Mouse (Mus musculus) thymus, adult 2 months (tissue): Measurements from ENCODE around the gene Sdk2. TPM values are rescaled to one million over a fixed set of nuclear protein-coding genes. Genes with fewer than 3 reads are reported as not detected.

Source experiments
- DNase-seq: peaks from one replicate; pipeline ENCODE4 v3.0.0; 2021
- H3K27ac ChIP-seq: fragments of 200-500 bp; 2 replicates; pipeline ENCODE4 v1.5.1; 2012; ENCODE audit warnings: low read length, control low read depth; ENCODE audit not compliant: control insufficient read depth, insufficient read depth
- H3K27me3 ChIP-seq: fragments of 200-500 bp; 2 replicates; pipeline ENCODE4 v1.6.1; 2012; ENCODE audit warnings: mild to moderate bottlenecking, low read length, moderate library complexity, mixed read lengths; ENCODE audit not compliant: control insufficient read depth, insufficient read depth
- H3K36me3 ChIP-seq: fragments of 200-500 bp; 2 replicates; pipeline ENCODE4 v1.6.1; 2012; ENCODE audit warnings: mild to moderate bottlenecking, low read length, moderate library complexity; ENCODE audit not compliant: control insufficient read depth, insufficient read depth
- H3K4me1 ChIP-seq: fragments of 200-500 bp; replicated peaks from 2 replicates; pipeline ENCODE4 v1.6.1; 2012; ENCODE audit warnings: low read length; ENCODE audit not compliant: control insufficient read depth, insufficient read depth
- H3K4me3 ChIP-seq: fragments of 200-500 bp; 2 replicates; pipeline ENCODE4 v1.5.1; 2012; ENCODE audit warnings: mild to moderate bottlenecking, low read length, control low read depth, moderate library complexity; ENCODE audit not compliant: control insufficient read depth, insufficient read depth
- CTCF ChIP-seq: fragments of 200-500 bp; IDR thresholded peaks from 2 replicates; pipeline ENCODE4 v1.5.1; 2012; ENCODE audit warnings: mild to moderate bottlenecking, control low read depth, low read length, moderate library complexity, borderline replicate concordance; ENCODE audit not compliant: control insufficient read depth, poor library complexity, insufficient read depth; ENCODE audit errors: extremely low read depth
- POLR2A ChIP-seq: fragments of 200-500 bp; IDR thresholded peaks from 2 replicates; pipeline ENCODE4 v1.6.1; 2012; ENCODE audit warnings: mild to moderate bottlenecking, low read length, control low read depth, moderate library complexity; ENCODE audit not compliant: control insufficient read depth, poor library complexity, insufficient read depth; ENCODE audit errors: extremely low read depth
- WGBS: fragments of 180-500 bp; shearing (Covaris S2); methylation state at CpG from one replicate; pipeline ENCODE4 v1.1.7; 2018; 5-methylcytosine and 5-hydroxymethylcytosine counted together
- polyA plus RNA-seq: library from polyadenylated mRNA; depleted of rRNA; stranded (reverse); fragments of >200 nt; gene quantifications from 2 replicates; pipeline ENCODE4 v1.2.3, GENCODE M21; 2012

Gene Sdk2
- polyA plus RNA-seq, 1 experiment = 1.4 TPM

DNA sequence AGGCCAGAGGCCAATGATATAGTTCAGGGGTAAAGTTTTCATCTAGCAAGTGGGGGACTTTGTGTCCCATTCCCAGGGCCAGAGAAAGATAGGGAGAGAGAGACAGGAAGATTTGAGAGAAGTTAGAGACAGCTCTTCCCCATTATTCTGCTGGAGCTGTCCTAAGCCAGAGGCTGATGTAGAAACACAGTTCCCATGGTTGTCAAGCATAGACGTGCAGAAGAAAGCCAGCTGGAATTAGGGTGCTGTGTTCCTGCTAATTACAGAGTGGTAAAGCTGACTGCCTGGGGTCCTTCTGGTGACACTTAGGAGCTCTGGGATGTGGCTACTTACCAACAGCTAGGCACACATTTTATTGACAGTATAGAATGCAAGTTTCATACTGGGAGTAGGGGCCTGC, 277.7 kb downstream of the Sdk2 start:
- H3K4me1 ChIP-seq = peaks cover 42% of the 10 kb centered on the region
- no peak overlapping the region for H3K27ac ChIP-seq
- WGBS = 97% methylated on average over 1 of the region's 1 CpGs
- H3K27me3 ChIP-seq = no peaks in the 10 kb centered on the region
- H3K4me3 ChIP-seq = no peak overlapping the region
- H3K36me3 ChIP-seq = no peaks in the 10 kb centered on the region
- no peak for TF ChIP-seq POLR2A
- TF ChIP-seq CTCF = no peak
- no peak for DNase-seq

DNA sequence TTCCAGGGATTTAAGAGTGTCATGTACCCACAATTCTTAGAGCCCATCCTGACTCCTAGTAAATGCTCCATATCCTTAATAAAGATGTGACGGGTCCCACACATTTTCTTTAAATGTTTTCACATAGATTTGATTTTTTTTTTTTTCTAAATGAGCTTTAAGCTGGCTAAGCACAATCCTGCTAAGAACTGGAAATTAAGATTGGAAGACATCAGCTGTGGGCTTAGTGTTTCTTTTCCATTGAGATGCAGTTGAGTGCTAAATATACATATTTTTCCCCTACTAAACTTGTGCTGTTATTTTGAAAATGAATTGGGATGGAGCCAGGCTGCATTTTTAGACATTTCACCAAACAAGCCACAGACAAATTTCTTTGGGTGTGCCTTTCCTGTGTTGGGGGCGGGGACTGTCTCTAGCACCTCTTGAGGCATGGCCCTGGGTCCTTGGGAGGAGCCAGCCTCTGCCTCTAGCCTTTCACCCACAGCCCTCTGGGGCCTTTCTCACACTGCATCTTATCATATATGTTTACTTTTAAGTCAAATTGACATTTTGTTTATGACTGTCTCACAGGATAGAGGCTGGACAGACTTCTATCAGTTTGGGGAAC, 278.6 kb downstream of the Sdk2 start:
- Histone ChIP-seq H3K36me3 (no peaks in the 10 kb centered on the region), H3K27me3 (no peaks in the 10 kb centered on the region), H3K4me3 (no peak overlapping the region), H3K4me1 (peaks cover 42% of the 10 kb centered on the region), H3K27ac (peak overlapping the region; percentile 69; the same call in 1 of the 2 replicates)
- TF ChIP-seq CTCF (no peak), POLR2A (no peak)
- peak; percentile 45 for DNase-seq
- WGBS = 49% methylated on average over 2 of the region's 2 CpGs

DNA sequence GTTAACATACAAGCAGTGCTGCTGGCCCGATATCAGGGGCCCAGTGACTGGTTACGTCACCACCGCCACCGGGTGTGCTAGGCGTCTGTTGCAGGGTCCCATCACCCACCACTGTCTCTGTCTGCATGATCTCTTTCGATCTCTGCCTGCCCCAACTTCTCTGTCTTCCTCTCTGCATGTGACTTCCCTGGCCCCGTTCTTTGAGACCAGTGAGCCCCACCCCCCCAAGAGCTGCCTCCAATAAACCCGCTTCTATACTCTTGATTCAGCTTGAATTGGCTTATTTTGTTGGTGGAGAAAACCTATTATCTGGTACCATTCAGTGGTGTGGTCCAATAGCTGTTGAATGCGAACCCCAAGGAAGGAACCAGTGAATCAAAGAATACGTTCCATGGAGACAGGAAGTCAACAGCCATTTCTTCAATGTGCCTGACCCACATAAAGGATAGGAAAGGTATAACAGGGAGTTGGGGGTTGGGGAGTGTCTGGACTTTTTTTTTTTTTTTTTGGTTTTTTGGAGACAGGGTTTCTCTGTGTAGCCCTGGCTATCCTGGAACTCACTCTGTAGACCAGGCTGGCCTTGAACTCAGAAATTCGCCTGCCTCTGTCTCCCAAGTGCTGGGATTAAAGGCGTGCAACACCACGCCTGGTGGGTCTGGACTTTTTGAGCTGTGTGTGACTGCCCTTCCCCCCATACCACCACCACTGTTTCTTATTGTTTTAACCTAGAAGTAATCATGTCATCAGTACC, 279.2 kb downstream of the Sdk2 start:
- Histone ChIP-seq H3K27ac (peak overlapping the region; percentile 69), H3K27me3 (no peaks in the 10 kb centered on the region), H3K4me1 (peaks cover 42% of the 10 kb centered on the region), H3K36me3 (no peaks in the 10 kb centered on the region), H3K4me3 (peak overlapping the region; percentile 5; the same call in 1 of the 2 replicates)
- DNase-seq = no peak
- 53% methylated on average over 13 of the region's 13 CpGs for WGBS
- 0 out of 2 replicates have a peak, but pooled peaks have one; percentile 19 for TF ChIP-seq POLR2A
- no peak for TF ChIP-seq CTCF

DNA sequence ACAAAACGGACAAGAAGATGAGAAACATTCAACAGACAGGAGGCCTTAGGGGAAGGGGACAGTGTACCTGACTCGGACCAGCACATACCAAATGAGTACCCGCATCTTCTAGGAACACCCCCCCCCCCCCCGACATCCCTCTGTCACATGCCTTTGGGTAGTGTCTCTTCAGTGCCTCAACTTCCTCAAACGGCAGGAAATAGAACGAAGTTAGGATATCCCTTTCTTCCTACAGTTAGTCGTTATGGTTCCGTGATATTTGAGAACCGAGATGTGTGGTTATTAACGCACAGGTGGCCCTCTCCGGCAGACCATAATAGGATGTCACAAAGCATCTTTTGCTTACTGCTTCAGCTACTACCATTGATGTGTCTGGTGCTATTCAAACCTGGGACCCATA, 279.8 kb downstream of the Sdk2 start:
- Histone ChIP-seq H3K4me3 (no peak overlapping the region), H3K27ac (peak overlapping the region; percentile 19; the same call in 1 of the 2 replicates), H3K4me1 (peaks cover 42% of the 10 kb centered on the region), H3K36me3 (no peaks in the 10 kb centered on the region), H3K27me3 (no peaks in the 10 kb centered on the region)
- DNase-seq = no peak
- WGBS = 21% methylated on average over 11 of the region's 11 CpGs
- no peak for TF ChIP-seq CTCF
- TF ChIP-seq POLR2A = no peak

DNA sequence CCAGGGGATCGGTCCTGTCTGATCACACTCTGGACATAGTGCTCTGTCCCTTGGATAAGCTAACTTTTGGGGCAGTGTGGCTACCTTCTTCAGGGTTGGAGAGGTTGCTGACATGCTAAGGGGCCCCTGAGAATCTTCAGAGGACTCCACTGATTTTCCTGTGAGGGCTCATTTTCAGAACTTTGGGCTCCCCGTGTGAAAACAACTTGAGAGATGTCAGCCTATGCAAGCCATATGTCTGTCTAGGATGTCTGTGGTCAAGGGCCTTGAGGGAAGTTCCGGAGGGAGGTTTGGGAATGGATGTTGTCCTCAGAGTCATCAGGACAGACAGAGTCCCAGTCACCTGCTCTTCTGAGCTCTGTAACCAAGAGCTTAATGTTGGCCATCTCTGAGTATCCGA, 280.5 kb downstream of the Sdk2 start:
- Histone ChIP-seq H3K27me3 (no peaks in the 10 kb centered on the region), H3K4me1 (peaks cover 42% of the 10 kb centered on the region), H3K27ac (peak overlapping the region; percentile 77; the same call in 1 of the 2 replicates), H3K4me3 (no peak overlapping the region), H3K36me3 (no peaks in the 10 kb centered on the region)
- 84% methylated on average over 4 of the region's 4 CpGs for WGBS
- no peak for DNase-seq
- no peak for TF ChIP-seq POLR2A
- no peak for TF ChIP-seq CTCF

DNA sequence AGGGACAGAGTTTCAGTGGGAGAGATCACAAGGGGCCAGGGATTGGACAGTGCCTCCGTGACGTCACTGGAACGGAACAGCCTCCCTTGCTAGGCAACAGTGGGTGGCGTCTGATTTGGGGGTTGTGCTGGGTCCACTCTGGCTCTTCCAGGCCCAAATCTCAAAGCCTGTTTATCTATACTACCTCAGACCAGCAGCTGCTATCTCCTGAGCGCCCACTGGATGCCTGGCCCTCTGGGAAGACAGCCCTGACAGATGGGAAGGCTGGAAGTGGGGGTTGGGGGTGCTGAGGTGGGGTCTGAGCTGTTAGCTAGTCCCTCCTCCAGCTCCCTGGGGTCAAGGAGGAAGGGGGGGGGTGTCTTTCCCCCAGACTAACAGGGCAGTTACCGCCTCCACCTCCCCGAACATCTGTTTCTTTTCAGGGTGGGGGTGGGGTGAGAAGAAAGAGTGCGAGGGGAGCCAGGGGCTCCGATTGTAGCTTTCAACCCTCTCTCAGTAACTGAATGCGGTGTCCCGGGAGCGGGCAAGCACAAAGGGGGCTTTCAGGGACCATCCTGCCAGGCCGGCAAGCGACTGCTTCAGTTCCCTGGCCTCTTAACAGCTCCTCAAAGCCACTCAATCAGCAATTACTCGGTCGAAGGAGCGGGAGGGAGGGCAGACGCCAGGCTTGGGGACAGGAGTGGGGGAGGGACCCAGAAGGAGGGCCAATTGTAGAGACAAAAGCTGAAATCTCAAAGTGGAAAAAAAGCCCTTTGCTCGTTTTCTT, 281.3 kb downstream of the Sdk2 start:
- no peaks in the 10 kb centered on the region for H3K27me3 ChIP-seq
- TF ChIP-seq POLR2A (no peak), CTCF (no peak)
- peak; percentile 22 for DNase-seq
- H3K4me1 ChIP-seq = peaks cover 42% of the 10 kb centered on the region
- peak overlapping the region; percentile 77 for H3K27ac ChIP-seq
- peak overlapping the region; percentile 24 for H3K4me3 ChIP-seq
- no peaks in the 10 kb centered on the region for H3K36me3 ChIP-seq
- WGBS = 63% methylated on average over 19 of the region's 19 CpGs
